Mouse (Mus musculus): ENCODE data around the gene 9330159F19Rik.

GRCm38 (mm10) chr10:29217451-29217850 is 6.0 kb downstream of the 9330159F19Rik start:
- TF ChIP-seq CTCF (IDR thresholded peaks at IDR 0.05; ENCODE audit: low read depth) (no peak), EP300 (IDR thresholded peaks at IDR 0.05; ENCODE audit: low read depth) (no peak)

Data from liver, embryonic 14.5 days (tissue).